Mouse (Mus musculus) neural tube, embryonic 13.5 days (tissue): ENCODE measurements around the gene Rdh12. TPM values are rescaled to one million over a fixed set of nuclear protein-coding genes. Genes with fewer than 3 reads are reported as not detected.

Experiments
- ATAC-seq: fragments of 200-750 bp; cut with Nextera tagmentation; 2 replicates; pipeline ENCODE4 v1.8.0; 2017; ENCODE audit warnings: low read depth, mild to moderate bottlenecking, moderate TSS enrichment, moderate library complexity
- H3K27ac ChIP-seq: fragments of 300-500 bp; sonication (generic); replicated peaks from 2 replicates; pipeline ENCODE4 v1.5.1; 2015; ENCODE audit warnings: moderate library complexity, mild to moderate bottlenecking, inconsistent platforms
- H3K27me3 ChIP-seq: fragments of 300-500 bp; sonication (generic); 2 replicates; pipeline ENCODE4 v1.6.1; 2015; ENCODE audit warnings: mild to moderate bottlenecking, inconsistent platforms
- H3K36me3 ChIP-seq: fragments of 300-500 bp; sonication (generic); 2 replicates; pipeline ENCODE4 v1.6.1; 2015; ENCODE audit warnings: mild to moderate bottlenecking, inconsistent platforms
- H3K4me1 ChIP-seq: fragments of 300-500 bp; sonication (generic); replicated peaks from 2 replicates; pipeline ENCODE4 v1.6.1; 2015; ENCODE audit warnings: inconsistent platforms
- H3K4me2 ChIP-seq: fragments of 300-500 bp; sonication (generic); 2 replicates; pipeline ENCODE4 v1.6.1; 2015; ENCODE audit warnings: inconsistent platforms, mild to moderate bottlenecking, moderate library complexity
- H3K4me3 ChIP-seq: fragments of 300-500 bp; sonication (generic); 2 replicates; pipeline ENCODE4 v1.5.1; 2015; ENCODE audit warnings: mild to moderate bottlenecking, inconsistent platforms
- H3K9ac ChIP-seq: fragments of 300-500 bp; sonication (generic); 2 replicates; pipeline ENCODE4 v1.6.1; 2015; ENCODE audit warnings: moderate library complexity, mild to moderate bottlenecking, inconsistent platforms
- H3K9me3 ChIP-seq: fragments of 300-500 bp; sonication (generic); 2 replicates; pipeline ENCODE4 v1.6.1; 2016; ENCODE audit warnings: inconsistent platforms
- WGBS: fragments of 180-500 bp; shearing (Covaris S2); methylation state at CpG from one replicate; pipeline ENCODE4 v1.1.7; 2015; 5-methylcytosine and 5-hydroxymethylcytosine counted together
- polyA plus RNA-seq: library from polyadenylated mRNA; unstranded; fragments of >200 nt; fragmentation: Nextera tagmentation; extraction: Ambion mirVana; gene quantifications from 2 replicates; pipeline ENCODE4 v1.2.1, GENCODE M21; 2015

The Rdh12 gene
- polyA plus RNA-seq, 1 experiment from 2014 or later: 1.1 TPM

DNA sequence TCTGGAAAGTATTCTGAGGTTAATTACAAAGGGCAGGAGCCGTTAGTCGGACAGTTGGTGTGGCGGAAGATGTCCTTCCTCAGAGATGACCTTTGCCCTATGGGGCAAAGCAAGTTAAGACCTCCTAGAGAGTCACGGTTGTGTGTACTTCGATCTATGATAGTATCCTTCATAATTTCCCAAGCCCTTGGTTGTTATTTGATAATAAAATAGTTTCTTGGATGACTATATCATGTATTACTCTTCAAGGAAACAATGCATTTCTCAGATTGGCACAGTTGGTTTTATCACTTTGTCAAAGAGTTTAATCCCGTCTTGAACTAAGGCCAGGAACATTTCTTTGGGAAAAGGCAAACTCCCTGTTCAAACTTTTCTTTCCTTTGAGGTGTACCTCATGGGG is 16.5 kb upstream of the Rdh12 start, which contains the start of gene Rdh11:
Rdh11 (minus strand) TSS at position 101 of the 400 bp plus-strand sequence.
- peak within 1 kb of the TSS; percentile 75 for H3K27ac ChIP-seq
- no peaks in the 10 kb centered on the region for H3K27me3 ChIP-seq
- peak within 1 kb of the TSS; percentile 86 for H3K4me2 ChIP-seq
- peak within 1 kb of the TSS; percentile 53 for H3K4me3 ChIP-seq
- peaks cover 13% of the 10 kb centered on the region for H3K36me3 ChIP-seq
- no peaks in the 10 kb centered on the region for H3K9me3 ChIP-seq
- peaks cover 23% of the 10 kb centered on the region for H3K4me1 ChIP-seq
- 64% methylated on average over 6 of the region's 6 CpGs for WGBS
- ATAC-seq: no peak
- H3K9ac ChIP-seq: peak within 1 kb of the TSS; percentile 79

DNA sequence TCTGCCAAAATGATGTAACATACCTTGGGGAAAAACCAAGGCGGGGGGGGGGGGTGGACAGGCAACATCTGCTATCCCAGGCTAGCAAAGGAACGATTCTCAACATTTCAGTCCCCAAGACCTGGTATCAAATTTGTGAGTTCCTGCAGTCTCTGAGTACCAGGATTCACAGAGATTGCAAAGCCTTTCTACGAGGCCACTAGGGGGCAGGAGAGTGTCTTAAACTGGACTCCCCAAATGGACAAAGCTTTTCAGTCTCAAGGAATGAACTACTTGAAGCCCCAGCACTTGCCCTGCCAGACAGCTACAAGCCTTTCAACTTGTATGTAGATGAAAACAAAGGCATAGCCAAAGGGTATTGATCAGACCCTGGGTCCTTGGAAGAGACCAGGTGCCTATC is 15.3 kb upstream of the Rdh12 start:
- no peak overlapping the region for H3K9ac ChIP-seq
- no peaks in the 10 kb centered on the region for H3K9me3 ChIP-seq
- H3K27ac ChIP-seq: no peak overlapping the region
- peaks cover 23% of the 10 kb centered on the region for H3K4me1 ChIP-seq
- no peak for ATAC-seq
- no peak overlapping the region for H3K4me3 ChIP-seq
- H3K4me2 ChIP-seq: no peak overlapping the region
- 5% methylated on average over 3 of the region's 3 CpGs for WGBS
- 0 out of 2 replicates have a peak, but pooled peaks cover under 1% of the 10 kb centered on the region for H3K36me3 ChIP-seq
- H3K27me3 ChIP-seq: no peaks in the 10 kb centered on the region

DNA sequence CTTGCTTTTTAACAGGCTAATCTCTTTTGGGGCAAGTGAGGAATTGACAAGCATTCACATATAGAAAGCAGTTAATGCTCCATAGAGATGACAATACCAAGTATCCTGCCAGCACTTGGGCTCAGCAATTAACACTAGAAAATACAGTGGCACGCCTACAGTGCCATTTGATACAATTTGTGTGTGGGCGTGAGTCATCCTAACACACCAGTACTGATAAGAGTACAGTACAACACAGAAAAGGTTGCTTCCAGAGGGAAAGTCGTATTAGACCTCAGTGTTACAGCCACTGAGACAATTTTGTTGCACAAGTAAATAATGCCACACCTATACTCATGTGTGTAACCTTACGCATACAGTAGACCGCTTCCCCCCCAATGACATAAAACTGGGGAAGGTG is 11.6 kb upstream of the Rdh12 start:
- peaks cover under 1% of the 10 kb centered on the region; the same call in 1 of the 2 replicates for H3K4me1 ChIP-seq
- no peak overlapping the region for H3K27ac ChIP-seq
- no peaks in the 10 kb centered on the region for H3K36me3 ChIP-seq
- H3K27me3 ChIP-seq: no peaks in the 10 kb centered on the region
- no peak overlapping the region for H3K9ac ChIP-seq
- H3K9me3 ChIP-seq: no peaks in the 10 kb centered on the region
- WGBS: 90% methylated on average over 5 of the region's 5 CpGs
- no peak for ATAC-seq
- no peak overlapping the region for H3K4me2 ChIP-seq
- no peak overlapping the region for H3K4me3 ChIP-seq

DNA sequence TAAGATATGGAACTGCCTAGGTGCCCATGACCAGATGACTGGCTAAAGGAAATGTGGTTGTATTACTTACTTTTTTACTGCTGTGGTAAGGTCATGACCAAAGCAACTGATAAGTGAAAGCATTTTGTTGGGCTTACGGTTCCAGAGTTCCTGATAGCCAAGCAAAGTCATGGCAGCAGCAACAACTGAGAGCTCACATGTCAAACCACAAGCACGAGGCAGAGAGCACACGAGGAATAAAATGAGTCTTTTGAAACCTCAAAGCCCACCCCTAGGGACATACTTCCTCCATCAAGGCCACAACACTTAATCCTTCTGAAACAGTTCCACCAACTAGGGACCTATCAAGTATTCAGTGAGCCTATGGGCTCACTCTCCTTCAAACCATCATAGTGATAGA is 6.8 kb upstream of the Rdh12 start:
- no peaks in the 10 kb centered on the region for H3K9me3 ChIP-seq
- WGBS: 74% methylated on average over 3 of the region's 3 CpGs
- H3K4me2 ChIP-seq: no peak overlapping the region
- no peak overlapping the region for H3K4me3 ChIP-seq
- ATAC-seq: no peak
- H3K36me3 ChIP-seq: no peaks in the 10 kb centered on the region
- H3K27me3 ChIP-seq: no peaks in the 10 kb centered on the region
- no peaks in the 10 kb centered on the region for H3K4me1 ChIP-seq
- H3K9ac ChIP-seq: no peak overlapping the region
- no peak overlapping the region for H3K27ac ChIP-seq

DNA sequence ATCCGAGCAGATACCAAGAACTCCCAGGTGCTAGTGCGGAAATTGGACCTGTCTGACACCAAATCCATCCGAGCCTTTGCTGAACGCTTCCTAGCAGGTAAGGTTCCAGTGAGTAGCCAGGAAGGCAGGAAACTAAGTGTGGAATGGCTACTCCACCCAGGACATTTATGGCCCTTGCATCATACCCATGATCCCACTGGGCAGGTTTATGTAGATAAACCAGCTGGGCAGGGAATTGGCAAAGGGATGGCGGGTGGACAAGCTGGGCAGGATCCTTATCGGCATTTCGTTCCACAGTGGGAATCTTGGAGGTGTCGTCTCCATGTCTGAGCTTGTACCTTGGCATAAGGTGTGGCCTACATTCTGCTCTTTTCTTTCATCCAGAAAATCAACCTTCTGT is 2.7 kb downstream of the Rdh12 start:
- no peak for ATAC-seq
- Histone ChIP-seq H3K9ac (no peak overlapping the region), H3K36me3 (no peaks in the 10 kb centered on the region), H3K9me3 (no peaks in the 10 kb centered on the region), H3K4me1 (peaks cover 8% of the 10 kb centered on the region), H3K27ac (no peak overlapping the region), H3K4me2 (no peak overlapping the region), H3K4me3 (no peak overlapping the region), H3K27me3 (no peaks in the 10 kb centered on the region)
- WGBS: 89% methylated on average over 8 of the region's 8 CpGs

DNA sequence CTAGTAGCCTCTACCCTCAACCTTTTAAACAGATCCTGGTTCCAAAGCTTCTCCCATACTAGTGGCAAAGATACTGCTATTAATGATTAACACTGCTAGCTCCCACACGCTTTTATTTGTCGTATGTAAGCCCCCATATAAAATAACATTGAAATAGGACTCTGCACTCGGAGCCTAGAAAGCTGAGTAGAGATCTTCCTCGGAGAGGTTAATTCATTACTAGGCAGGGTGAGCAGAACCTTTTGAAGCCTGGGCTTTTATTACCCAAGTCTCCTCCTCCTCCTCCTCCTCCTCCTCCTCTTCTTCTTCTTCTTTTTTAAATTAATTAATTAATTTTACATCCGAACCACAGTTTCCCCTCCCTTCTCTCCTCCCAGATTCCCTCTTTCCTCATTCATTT is 8.8 kb downstream of the Rdh12 start:
- Histone ChIP-seq H3K9ac (no peak overlapping the region), H3K27me3 (no peaks in the 10 kb centered on the region), H3K4me1 (no peaks in the 10 kb centered on the region), H3K4me2 (no peak overlapping the region), H3K27ac (no peak overlapping the region), H3K4me3 (no peak overlapping the region), H3K9me3 (no peaks in the 10 kb centered on the region), H3K36me3 (no peaks in the 10 kb centered on the region)
- 41% methylated on average over 5 of the region's 5 CpGs for WGBS
- ATAC-seq: no peak

DNA sequence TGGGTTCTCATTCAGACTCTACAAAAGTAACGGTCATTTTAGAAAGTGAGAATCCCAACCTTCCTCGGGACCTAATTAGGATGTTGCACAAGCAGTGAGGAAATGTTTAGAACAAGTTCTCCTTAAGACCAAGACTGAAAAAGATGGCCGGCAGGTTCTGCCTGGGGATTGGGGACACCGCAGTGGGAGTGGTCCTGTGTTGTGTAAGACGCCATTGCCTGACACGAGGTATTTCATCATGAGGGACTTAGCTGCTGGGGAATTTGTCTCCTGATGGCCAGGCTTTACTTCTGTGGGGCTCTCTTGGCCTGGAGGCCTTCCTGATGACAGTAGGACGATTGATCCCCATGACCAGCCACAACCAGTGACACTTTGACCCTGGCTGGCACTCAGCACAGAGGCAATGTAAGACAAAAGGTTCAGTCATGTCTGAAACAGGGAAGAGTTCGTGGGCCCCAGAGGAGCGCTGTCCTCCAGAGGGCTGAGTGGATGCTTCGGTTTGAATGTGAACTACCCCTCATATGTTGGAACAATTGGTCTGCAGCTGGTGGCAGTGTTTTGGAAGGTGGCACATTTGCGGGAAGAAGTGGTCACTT is 26.9 kb downstream of the Rdh12 start:
- WGBS: 52% methylated on average over 11 of the region's 11 CpGs
- H3K36me3 ChIP-seq: peaks cover 72% of the 10 kb centered on the region
- no peak overlapping the region for H3K4me3 ChIP-seq
- no peaks in the 10 kb centered on the region for H3K4me1 ChIP-seq
- ATAC-seq: no peak
- H3K9me3 ChIP-seq: no peaks in the 10 kb centered on the region
- no peaks in the 10 kb centered on the region for H3K27me3 ChIP-seq
- no peak overlapping the region for H3K27ac ChIP-seq
- no peak overlapping the region for H3K9ac ChIP-seq
- H3K4me2 ChIP-seq: no peak overlapping the region

DNA sequence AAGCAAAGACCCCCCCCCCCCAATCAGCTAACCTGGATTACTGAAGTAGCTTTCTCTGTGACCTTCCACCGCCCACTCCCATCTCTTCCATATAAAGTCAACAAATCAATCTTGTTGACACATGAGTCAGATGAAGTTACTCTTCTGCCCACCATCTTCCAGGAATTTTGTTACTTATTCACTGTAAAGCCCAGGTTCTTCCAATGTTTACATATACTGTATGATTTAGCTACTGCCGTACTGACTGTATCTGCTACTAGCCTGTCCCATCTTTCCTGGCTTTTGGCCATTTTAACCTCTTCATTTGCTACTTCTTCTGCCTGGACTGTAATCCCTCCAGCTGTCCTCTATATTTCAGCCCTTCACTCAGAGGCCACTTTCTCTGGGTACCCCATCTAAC is 33.3 kb downstream of the Rdh12 start:
- Histone ChIP-seq H3K36me3 (peaks cover 97% of the 10 kb centered on the region), H3K27me3 (no peaks in the 10 kb centered on the region), H3K27ac (no peak overlapping the region), H3K4me3 (no peak overlapping the region), H3K9ac (no peak overlapping the region), H3K4me2 (no peak overlapping the region), H3K4me1 (no peaks in the 10 kb centered on the region), H3K9me3 (no peaks in the 10 kb centered on the region)
- no peak for ATAC-seq
- WGBS: 85% methylated on average over 2 of the region's 2 CpGs

DNA sequence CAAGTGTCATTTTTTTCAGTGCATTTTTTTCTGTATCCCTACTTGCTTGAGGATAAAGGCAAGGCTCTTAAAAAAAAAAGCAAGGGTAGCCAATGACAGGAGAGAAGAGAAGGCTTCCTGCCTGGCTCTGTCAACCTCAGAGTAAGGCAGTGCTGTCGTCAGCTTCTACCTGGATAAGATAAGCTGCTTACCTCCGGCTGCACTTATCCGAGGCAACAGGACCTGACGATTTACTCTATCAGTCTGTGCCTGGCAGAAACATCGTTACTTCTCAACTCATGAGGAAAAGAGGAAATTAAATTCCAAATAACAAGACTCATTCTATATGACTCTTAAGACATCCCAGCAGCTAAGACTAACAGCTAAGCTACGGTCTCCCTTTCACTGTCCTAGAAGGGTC is 34.2 kb downstream of the Rdh12 start:
- 97% methylated on average over 6 of the region's 6 CpGs for WGBS
- ATAC-seq: no peak
- Histone ChIP-seq H3K4me2 (no peak overlapping the region), H3K4me3 (no peak overlapping the region), H3K27ac (no peak overlapping the region), H3K9me3 (no peaks in the 10 kb centered on the region), H3K27me3 (no peaks in the 10 kb centered on the region), H3K9ac (no peak overlapping the region), H3K36me3 (peaks cover 96% of the 10 kb centered on the region), H3K4me1 (no peaks in the 10 kb centered on the region)

DNA sequence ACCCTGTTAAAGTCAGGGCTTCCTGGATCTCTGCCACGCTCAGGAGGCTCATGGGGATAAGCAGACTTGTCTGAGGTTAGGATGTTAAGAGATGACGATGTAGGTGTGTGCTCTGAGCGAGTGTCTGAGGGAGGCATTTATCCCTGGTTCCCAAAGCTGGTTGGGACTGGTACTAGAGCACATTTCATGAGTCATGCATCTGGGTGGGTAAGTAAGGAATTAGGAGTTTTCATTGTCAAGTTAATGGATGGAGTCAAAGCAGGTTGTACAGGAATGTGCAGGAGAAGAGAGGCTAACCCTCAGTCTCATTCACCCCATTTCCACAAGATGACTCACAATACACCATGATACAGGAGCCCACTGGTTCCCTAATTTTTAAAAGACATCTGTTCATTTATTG is 39.4 kb downstream of the Rdh12 start:
- no peaks in the 10 kb centered on the region for H3K27me3 ChIP-seq
- no peak overlapping the region for H3K27ac ChIP-seq
- WGBS: 94% methylated on average over 3 of the region's 3 CpGs
- no peaks in the 10 kb centered on the region for H3K4me1 ChIP-seq
- no peak for ATAC-seq
- H3K36me3 ChIP-seq: peaks cover 98% of the 10 kb centered on the region
- H3K9ac ChIP-seq: no peak overlapping the region
- H3K4me2 ChIP-seq: no peak overlapping the region
- H3K4me3 ChIP-seq: no peak overlapping the region
- H3K9me3 ChIP-seq: no peaks in the 10 kb centered on the region

DNA sequence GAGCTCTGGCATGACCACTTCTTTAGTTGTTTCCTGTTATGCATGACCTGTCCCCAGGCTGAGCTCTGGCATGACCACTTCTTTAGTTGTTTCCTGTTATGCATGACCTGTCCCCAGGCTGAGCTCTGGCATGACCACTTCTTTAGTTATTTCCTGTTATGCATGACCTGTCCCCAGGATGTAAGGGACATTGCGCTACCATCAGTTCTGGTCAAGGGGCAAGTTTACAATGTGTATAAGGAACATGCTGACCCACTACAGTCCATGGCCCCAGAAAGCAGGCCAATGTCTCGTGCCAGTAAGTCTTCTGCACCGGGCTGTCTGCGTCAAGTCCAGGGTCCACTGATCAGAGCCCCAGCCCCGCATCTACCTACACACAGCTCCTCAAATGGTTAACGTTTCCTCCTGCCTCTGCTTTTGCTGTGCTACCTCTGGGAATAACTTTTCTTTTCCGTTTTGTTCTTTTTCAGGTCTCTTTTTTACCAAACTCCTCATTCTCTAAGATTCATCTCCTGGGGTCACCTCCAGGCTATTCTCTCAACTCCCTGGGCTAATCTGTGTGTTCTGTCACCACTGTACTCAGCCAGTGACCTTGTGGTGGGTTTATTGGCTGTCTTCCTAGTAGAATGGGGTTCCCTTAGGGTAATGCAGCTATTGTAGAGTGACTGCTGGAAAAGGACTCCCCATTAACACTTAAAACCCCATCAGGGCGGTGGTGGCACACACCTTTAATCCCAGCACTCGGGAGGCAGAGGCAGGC is 44.8 kb downstream of the Rdh12 start:
- 92% methylated on average over 9 of the region's 9 CpGs for WGBS
- Histone ChIP-seq H3K4me2 (no peak overlapping the region), H3K36me3 (peaks cover 94% of the 10 kb centered on the region), H3K4me3 (no peak overlapping the region), H3K9ac (no peak overlapping the region), H3K27ac (no peak overlapping the region), H3K4me1 (no peaks in the 10 kb centered on the region), H3K27me3 (no peaks in the 10 kb centered on the region), H3K9me3 (no peaks in the 10 kb centered on the region)
- no peak for ATAC-seq

DNA sequence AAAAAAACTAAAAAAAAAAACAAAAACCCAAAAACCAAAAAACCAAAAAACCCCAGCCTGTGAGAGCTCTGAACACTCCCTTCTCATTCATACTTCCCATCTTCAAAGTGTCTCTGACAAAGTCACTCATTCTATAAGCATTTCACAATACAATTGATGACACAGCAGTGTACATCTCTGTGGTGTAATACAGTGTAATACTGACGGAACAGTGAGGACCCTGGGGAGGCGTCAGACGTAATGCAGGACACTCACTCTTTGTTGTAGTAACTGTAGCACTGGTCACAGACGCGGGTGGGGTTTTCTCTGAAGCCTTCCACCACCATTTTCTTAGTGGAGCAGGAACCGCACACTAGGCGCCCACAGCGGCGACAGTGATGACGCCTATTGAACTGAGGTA is 46.3 kb downstream of the Rdh12 start:
- H3K4me3 ChIP-seq: no peak overlapping the region
- H3K36me3 ChIP-seq: peaks cover 86% of the 10 kb centered on the region
- WGBS: 96% methylated on average over 10 of the region's 10 CpGs

DNA sequence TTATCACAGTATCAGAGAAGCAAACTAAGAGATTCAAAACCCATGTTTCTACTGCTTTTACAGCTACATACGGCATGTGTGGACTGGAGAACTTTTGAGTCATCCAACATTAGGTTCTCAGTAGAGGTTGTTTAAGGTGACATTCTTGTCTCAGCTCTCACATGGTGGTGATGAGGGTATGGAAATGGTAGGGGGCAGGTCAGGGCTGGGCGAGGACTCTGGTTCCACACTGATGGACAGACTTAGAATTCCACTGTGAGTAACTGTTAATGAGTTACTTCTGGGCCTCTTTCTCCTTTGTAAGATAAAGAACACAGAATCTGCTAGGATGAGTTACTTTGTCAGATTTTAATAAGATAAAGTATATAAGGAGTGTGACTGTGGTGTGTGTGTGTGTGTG is 51.4 kb downstream of the Rdh12 start:
- no peak overlapping the region for H3K4me2 ChIP-seq
- WGBS: 96% methylated on average over 2 of the region's 2 CpGs
- H3K4me3 ChIP-seq: no peak overlapping the region
- no peak overlapping the region for H3K27ac ChIP-seq
- no peak for ATAC-seq
- H3K9me3 ChIP-seq: no peaks in the 10 kb centered on the region
- no peaks in the 10 kb centered on the region for H3K27me3 ChIP-seq
- H3K4me1 ChIP-seq: no peaks in the 10 kb centered on the region
- H3K36me3 ChIP-seq: peaks cover 86% of the 10 kb centered on the region
- no peak overlapping the region for H3K9ac ChIP-seq

More for the DNA sequence above, 46.3 kb downstream of the Rdh12 start:
- Histone ChIP-seq H3K9ac (no peak overlapping the region), H3K27ac (no peak overlapping the region), H3K4me1 (no peaks in the 10 kb centered on the region), H3K9me3 (no peaks in the 10 kb centered on the region), H3K27me3 (no peaks in the 10 kb centered on the region), H3K4me2 (no peak overlapping the region)
- no peak for ATAC-seq
